Mouse (Mus musculus) stomach, postnatal 0 days (tissue): ENCODE measurements around the gene Otop1. TPM values are rescaled to one million over a fixed set of nuclear protein-coding genes. Genes with fewer than 3 reads are reported as not detected.

Source experiments
- ATAC-seq: fragments of 200-750 bp; cut with Nextera tagmentation; 2 replicates; pipeline ENCODE4 v1.8.0; 2017; ENCODE audit not compliant: low FRiP score, low TSS enrichment
- DNase-seq: peaks from one replicate; pipeline ENCODE4 v3.0.0-alpha.2; 2016; ENCODE audit warnings: low spot score
- H3K27ac ChIP-seq: fragments of 300-500 bp; sonication (generic); replicated peaks from 2 replicates; pipeline ENCODE4 v1.5.1; 2014; ENCODE audit warnings: mild to moderate bottlenecking, control low read depth
- H3K27me3 ChIP-seq: fragments of 300-500 bp; sonication (generic); 2 replicates; pipeline ENCODE4 v1.6.1; 2014; ENCODE audit warnings: low read length; ENCODE audit not compliant: control insufficient read depth, insufficient read depth
- H3K36me3 ChIP-seq: fragments of 300-500 bp; sonication (generic); 2 replicates; pipeline ENCODE4 v1.6.1; 2014; ENCODE audit warnings: low read length, mixed read lengths; ENCODE audit not compliant: control insufficient read depth, insufficient read depth
- H3K4me1 ChIP-seq: fragments of 300-500 bp; sonication (generic); replicated peaks from 2 replicates; pipeline ENCODE4 v1.6.1; 2014; ENCODE audit warnings: antibody characterized with exemption; ENCODE audit not compliant: control insufficient read depth, insufficient read depth
- H3K4me2 ChIP-seq: fragments of 300-500 bp; sonication (generic); replicated peaks from 2 replicates; pipeline ENCODE4 v1.6.1; 2014; ENCODE audit warnings: low read depth, mild to moderate bottlenecking, control low read depth, moderate library complexity
- H3K4me3 ChIP-seq: fragments of 300-500 bp; sonication (generic); 2 replicates; pipeline ENCODE4 v1.5.1; 2014; ENCODE audit warnings: low read depth, low read length, control low read depth
- H3K9ac ChIP-seq: fragments of 300-500 bp; sonication (generic); 2 replicates; pipeline ENCODE4 v1.6.1; 2014; ENCODE audit warnings: mild to moderate bottlenecking, low read length, control low read depth, mixed read lengths
- H3K9me3 ChIP-seq: fragments of 300-500 bp; sonication (generic); 2 replicates; pipeline ENCODE4 v1.6.1; 2016; ENCODE audit warnings: low read length; ENCODE audit not compliant: control insufficient read depth
- CTCF ChIP-seq: IDR thresholded peaks from 2 replicates; pipeline ENCODE4 v1.5.1; 2016; ENCODE audit warnings: antibody characterized with exemption, low read depth, mild to moderate bottlenecking, moderate library complexity
- EP300 ChIP-seq: optimal IDR thresholded peaks from 2 replicates; pipeline ENCODE3; 2016; ENCODE audit warnings: antibody characterized with exemption
- WGBS: fragments of 180-500 bp; shearing (Covaris S2); extraction: QIAGEN DNeasy Blood & Tissue Kit; methylation state at CpG from one replicate; pipeline ENCODE4 v1.1.7; 2014; 5-methylcytosine and 5-hydroxymethylcytosine counted together
- polyA plus RNA-seq: library from polyadenylated mRNA; unstranded; fragments of >200 nt; fragmentation: Nextera tagmentation; extraction: Ambion mirVana; gene quantifications from 2 replicates; pipeline ENCODE4 v1.2.1, GENCODE M21; 2015

Otop1 gene
- polyA plus RNA-seq, 1 experiment from 2014 or later = 0.05 TPM

GRCm38 (mm10) chr5:38260107-38260682 is 15.6 kb upstream of the Otop1 start, which contains the start of gene Tmem128:
Gene Tmem128 (plus strand): TSS chr5:38260185.
- Histone ChIP-seq H3K36me3 (peaks cover 3% of the 10 kb centered on the region; the same call in 1 of the 2 replicates), H3K4me2 (peak within 1 kb of the TSS; percentile 85), H3K27me3 (no peaks in the 10 kb centered on the region), H3K4me1 (no peaks in the 10 kb centered on the region; the same call in 1 of the 2 replicates), H3K9ac (peak within 1 kb of the TSS; percentile 78), H3K27ac (peak within 1 kb of the TSS; percentile 89), H3K4me3 (peak within 1 kb of the TSS; percentile 71), H3K9me3 (no peaks in the 10 kb centered on the region)
- under 1% methylated on average over 40 of the region's 40 CpGs for whole genome bisulfite sequencing
- TF ChIP-seq CTCF (no peak), EP300 (no peak)
- peak; percentile 71 for DNase-seq
- peak; percentile 82 for ATAC-seq

GRCm38 (mm10) chr5:38270942-38271341 is 4.8 kb upstream of the Otop1 start:
- TF ChIP-seq EP300 = no peak
- no peak for TF ChIP-seq CTCF
- H3K36me3 ChIP-seq = peaks cover 8% of the 10 kb centered on the region
- no peak overlapping the region for H3K9ac ChIP-seq
- ATAC-seq (no peak), DNase-seq (no peak)
- WGBS = 88% methylated on average over 3 of the region's 3 CpGs
- H3K9me3 ChIP-seq = no peaks in the 10 kb centered on the region
- no peaks in the 10 kb centered on the region for H3K4me1 ChIP-seq
- H3K4me3 ChIP-seq = no peak overlapping the region
- H3K27ac ChIP-seq = no peak overlapping the region
- 0 out of 2 replicates have a peak, but pooled peaks cover 2% of the 10 kb centered on the region for H3K27me3 ChIP-seq
- no peak overlapping the region for H3K4me2 ChIP-seq

- Histone ChIP-seq H3K27ac (no peak overlapping the region), H3K9me3 (no peaks in the 10 kb centered on the region), H3K4me1 (no peaks in the 10 kb centered on the region), H3K4me2 (no peak overlapping the region), H3K36me3 (peaks cover 5% of the 10 kb centered on the region), H3K27me3 (peaks cover 8% of the 10 kb centered on the region; the same call in 1 of the 2 replicates), H3K4me3 (no peak overlapping the region), H3K9ac (no peak overlapping the region)
- WGBS = 88% methylated on average over 4 of the region's 4 CpGs
- DNase-seq (no peak), ATAC-seq (no peak)
- TF ChIP-seq EP300 (no peak), CTCF (no peak)
These were observed 1.9 kb upstream of the Otop1 start for GRCm38 (mm10) chr5:38273831-38274230.

DNA sequence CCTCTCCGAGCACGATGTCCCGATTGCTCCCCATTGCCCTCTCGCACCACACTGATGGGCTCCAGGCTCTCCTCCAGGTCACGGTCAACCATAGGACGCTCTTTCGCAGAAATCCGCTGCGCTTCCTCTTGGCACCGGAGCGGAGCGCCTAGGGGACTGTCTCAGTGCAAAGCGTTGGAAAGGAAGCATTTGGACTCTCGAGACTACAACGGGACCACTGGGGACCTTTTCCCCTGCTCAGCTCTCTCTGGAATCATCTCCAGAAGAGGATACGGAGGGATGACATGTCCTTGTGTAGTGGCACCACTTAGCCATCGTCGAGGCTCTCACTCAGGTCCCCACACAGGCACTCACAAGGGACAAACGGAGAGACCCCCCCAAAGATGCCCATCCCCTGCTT is 679 bp downstream of the Otop1 start:
- Histone ChIP-seq H3K9me3 (no peaks in the 10 kb centered on the region), H3K4me3 (no peak overlapping the region), H3K36me3 (no peaks in the 10 kb centered on the region), H3K9ac (no peak overlapping the region), H3K27me3 (peaks cover 8% of the 10 kb centered on the region; the same call in 1 of the 2 replicates), H3K4me2 (no peak overlapping the region), H3K4me1 (no peaks in the 10 kb centered on the region), H3K27ac (no peak overlapping the region)
- TF ChIP-seq CTCF = no peak
- no peak for TF ChIP-seq EP300
- 2% methylated on average over 19 of the region's 19 CpGs for WGBS
- ATAC-seq = no peak
- DNase-seq = no peak

GRCm38 (mm10) chr5:38277098-38277866 is 1.5 kb downstream of the Otop1 start:
- no peaks in the 10 kb centered on the region for H3K4me1 ChIP-seq
- ATAC-seq (no peak), DNase-seq (peak; percentile 21)
- H3K27me3 ChIP-seq = peaks cover 8% of the 10 kb centered on the region; the same call in 1 of the 2 replicates
- no peaks in the 10 kb centered on the region for H3K36me3 ChIP-seq
- WGBS = under 1% methylated on average over 61 of the region's 65 CpGs
- no peak for TF ChIP-seq CTCF
- TF ChIP-seq EP300 = no peak
- H3K27ac ChIP-seq = no peak overlapping the region
- peak overlapping the region; percentile 40 for H3K4me2 ChIP-seq
- H3K9me3 ChIP-seq = no peaks in the 10 kb centered on the region
- H3K4me3 ChIP-seq = peak overlapping the region; percentile 21
- no peak overlapping the region for H3K9ac ChIP-seq
